Mouse (Mus musculus) adrenal gland, postnatal 25 days (tissue): ENCODE measurements at regions not wholly inside any gene's neighbourhood (a gene's known extent, or its start where the extent isn't known, plus 50 kb on each side); places are given as distances from the start of the nearest gene placed in this dataset.
A peak's percentile ranks its signal among the peaks of the same experiment; 100 is the strongest.

Experiments
- DNase-seq: peaks from one replicate; pipeline ENCODE4 v3.0.0; 2021; ENCODE audit warnings: mixed read lengths

DNA sequence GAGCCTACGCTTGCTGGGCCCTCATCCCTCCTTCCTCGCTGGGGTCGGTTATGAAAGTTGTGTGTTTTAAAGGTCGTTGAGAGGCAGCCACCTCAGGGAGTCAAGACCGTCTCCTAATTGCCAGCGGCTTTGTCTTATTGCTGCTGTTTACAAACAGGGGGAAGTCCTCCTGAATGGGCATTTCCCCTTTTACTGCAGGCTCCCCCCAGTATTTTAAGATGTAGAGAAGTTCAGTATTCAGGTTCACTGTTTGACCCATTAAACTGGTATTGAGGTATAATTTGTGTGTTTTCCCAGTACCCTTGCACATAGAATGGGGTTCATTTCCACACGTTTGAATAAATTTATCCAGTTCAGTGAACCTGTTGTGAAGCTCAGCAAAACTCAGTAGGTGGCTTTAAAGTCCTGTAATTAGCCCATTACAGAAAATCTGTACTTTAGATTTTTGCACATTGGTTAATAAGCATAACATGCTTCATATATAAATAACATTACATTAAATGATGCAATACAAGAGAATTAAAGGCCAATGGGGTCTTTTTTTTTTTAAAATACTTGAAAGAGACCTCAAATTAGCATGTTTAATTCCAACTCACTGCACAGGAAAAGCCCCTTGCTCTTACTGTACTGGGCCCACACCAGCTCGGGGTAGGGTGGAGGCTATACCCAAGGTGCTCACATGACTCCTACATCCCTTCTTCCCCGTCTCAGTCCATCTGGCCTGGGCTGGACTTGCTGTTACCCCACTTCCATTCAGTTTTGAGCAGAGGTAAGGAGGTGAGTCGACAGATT lies 63.7 kb downstream of the Nkx2-1 start:
- no peak for DNase-seq

GRCm38 (mm10) chr12:56470932-56471500 lies 65.7 kb downstream of the Nkx2-1 start:
- no peak for DNase-seq

DNA sequence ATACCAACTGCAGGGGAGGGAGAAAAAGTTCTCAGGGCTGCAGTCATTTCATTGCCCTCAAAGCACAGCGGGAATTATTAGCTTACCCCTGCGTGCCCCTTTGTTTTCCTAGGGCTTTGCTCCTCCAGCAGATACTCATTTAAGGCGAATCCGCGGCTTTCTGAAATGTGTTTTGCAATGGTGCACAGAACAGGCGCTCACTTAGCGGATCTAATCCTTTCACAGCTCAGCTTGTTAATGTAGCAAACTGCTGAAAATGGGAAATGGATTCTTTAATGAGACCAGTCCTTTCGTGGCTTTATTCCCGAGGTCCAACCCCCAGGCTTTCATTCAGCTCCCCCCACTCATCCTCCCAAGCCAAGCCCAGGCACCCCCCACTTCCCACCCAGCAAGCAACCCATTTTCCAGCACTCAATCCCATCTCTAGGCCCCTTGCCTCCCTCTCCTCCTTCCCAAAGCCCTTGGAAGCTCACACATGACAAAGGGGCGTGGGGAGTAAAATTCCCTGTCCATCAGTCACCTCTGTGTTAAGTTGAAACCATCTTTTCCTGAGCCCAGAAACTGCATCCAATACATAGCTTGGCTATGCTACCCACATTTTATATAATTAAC lies 77.1 kb downstream of the Nkx2-1 start:
- DNase-seq, result no peak

DNA sequence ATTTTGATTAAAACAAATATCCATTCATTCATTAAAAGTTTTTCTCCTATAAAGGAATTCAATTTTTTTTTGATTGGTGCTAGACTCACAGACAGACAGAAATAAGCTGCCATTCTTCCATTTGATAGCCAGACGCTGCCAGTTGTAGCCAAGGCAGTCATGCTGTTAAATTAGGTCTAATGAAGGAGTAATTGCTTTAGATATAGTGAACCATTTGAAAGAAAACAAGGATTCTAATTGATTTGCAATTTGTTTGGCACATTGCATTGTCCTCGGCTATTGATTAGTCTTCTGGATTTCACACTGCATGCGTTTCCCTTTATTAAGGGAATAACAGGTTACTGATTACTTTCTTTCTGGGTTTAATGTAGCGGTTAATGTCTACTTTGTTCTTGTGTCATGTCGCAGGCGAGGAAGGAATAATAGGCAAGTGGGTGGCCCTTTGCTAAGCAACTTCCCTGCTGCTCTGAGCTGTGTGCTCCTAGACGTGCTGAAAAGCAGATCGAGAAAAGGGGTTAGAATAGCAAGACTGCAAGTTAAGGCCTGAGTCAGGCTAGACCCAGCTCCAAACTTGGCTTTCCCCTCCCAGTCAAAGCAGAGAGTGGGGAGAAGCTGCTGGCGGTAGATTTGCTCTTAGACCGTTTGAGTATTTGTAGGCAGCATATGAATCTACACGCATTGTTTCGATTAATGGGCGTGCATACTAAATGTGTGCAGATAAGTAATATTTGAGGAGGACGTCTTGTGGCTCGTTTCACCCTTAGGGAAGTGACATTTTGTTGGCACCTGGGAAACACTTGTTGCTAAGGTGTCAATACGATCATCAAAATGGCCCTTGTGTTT lies 77.8 kb downstream of the Nkx2-1 start:
- no peak for DNase-seq

DNA sequence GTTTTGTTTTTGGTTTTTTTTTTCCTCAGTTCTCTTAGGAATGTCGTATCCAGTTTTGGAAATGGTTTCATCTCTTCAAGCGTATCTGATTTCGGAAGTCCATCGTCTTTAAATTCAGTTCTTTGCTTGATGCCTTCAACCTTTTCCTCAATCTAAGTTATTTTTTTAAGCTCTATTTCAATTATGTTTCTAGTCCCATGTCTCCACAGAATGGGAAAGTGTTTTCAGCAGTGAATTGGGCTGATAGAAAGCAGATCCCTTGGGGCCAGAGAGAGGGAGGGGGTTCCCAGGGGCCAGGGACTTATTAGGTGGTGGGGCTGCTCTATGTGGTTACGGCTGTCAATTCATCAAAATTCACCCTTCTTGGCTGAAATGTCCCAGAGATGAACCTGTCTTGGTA lies 78.8 kb downstream of the Nkx2-1 start:
- DNase-seq, result no peak

DNA sequence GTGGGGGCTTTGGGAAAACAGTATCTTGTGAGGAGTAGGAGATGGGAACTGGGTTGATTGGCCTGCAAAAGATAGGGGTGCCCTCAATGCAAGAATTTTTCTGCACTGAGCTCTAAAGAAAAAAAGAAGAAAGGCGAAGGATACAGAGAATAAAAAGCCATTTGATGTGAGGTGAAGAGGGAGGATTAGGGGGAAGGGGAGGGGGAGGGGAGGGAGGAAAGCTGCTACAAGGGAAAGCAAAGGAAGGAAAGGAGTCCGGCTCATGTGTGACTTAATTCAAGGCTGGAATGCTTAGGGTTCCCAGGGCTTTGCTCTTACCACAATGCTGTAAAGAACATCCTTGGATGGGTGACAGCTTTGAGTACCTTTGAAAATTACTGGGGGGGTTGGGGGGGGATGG lies 79.4 kb downstream of the Nkx2-1 start:
- DNase-seq, result no peak

- no peak for DNase-seq
Measured at GRCm38 (mm10) chr12:56450261-56450660, 86.4 kb downstream of the Nkx2-1 start.

DNA sequence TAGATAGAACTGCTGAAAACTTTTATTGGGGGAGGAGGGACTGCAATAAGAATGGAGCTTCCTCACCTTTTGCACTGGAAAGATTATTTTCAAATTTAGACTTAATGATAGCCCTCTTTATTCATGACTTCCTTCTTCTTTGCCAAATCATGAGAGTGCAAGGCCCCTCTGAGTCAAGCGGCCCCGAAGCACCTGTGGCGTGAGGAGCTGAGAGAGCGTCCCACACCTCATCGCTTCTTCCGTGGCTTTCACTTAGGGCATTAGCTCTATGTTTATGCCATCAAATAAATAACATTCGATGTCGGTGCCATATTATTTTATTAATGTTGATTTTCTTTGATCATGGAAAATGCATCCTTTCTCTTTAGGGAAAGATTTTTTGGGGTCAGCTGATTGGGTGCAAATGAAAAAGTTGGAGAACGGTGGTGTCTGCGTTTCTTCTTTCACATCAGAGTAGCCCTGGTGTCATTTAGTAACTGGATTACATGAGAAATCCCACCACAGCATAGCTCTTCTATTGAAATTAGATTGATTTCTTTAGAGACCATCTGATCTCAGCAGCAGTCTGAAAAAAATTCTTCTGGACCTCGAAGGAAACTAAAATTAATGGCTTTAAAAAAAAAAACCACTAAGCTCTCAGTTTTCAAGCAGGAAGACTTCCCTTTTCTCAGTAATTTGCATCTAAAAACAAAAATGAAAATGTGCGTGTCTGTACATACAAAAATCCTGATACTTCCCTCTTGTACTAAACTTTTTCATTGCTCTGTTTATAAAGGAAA lies 87.7 kb downstream of the Nkx2-1 start:
- no peak for DNase-seq

DNA sequence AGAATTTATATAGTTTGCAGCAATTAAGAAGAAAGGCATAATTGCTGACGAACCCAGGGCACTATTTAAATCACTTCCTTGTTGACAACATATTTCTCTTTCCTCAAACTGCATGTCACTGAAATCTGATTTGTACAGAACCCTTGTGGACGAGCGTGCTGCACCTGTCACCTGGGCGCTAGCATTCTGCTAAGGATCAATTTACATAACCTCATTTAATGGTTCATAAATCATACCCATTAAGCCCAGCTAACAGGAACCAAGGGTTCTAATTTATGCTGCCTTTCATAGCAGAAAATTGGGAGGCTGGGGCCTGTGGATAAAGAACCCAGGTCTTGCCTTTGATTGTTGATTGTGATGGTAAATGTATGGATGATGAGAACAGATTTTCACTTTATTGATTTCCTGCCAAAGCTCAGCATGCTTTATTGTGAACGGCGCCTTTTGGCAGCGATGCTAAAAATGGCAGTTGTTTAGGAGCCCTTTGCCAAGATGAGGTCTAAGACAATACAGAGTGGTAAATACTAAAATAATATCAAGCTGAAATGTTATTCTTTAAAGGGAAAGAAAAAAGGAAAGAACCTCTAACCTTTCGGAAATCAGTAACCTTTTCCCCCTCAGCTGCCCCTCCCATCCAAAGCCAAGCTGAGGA lies 95.4 kb downstream of the Nkx2-1 start:
- DNase-seq, result no peak

DNA sequence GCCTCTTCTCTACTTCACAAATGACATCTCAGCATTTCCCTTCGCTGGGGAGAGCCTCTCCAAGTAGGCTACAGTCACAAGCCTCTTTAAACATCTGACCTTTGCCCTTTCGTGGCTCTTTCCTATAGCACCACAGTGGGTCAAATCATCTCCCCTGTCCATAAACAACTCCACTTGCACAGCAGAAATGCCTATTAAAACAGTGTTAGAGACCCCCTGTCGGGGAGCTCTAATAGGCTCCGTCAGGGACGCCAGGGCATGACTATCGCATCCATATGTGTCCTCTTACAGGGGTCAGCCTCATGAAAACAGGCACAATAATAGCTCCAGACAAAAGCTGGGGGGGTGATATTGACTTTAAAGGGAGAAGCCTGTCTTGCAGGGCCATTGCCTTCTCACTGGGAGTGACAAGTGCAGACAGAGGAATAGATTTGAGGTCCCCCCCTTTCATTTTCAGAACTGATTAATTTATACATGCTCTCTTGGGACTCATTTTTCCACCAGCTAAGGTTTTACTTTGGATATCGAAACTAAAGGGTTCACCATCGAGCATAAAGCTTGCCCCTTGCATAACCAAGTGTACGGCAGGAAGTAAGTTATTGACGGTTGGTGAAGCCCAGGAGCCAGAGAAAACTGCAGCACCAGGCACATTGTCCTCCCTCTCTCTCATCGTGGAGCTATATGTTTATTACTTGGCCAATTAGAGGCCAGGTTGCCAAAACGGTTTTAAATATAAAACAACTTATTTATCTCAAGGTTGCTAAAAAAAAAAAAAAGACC lies 94.6 kb upstream of the Mbip start:
- no peak for DNase-seq

- no peak for DNase-seq
Measured at GRCm38 (mm10) chr12:56438384-56438783, 92.7 kb upstream of the Mbip start.

DNA sequence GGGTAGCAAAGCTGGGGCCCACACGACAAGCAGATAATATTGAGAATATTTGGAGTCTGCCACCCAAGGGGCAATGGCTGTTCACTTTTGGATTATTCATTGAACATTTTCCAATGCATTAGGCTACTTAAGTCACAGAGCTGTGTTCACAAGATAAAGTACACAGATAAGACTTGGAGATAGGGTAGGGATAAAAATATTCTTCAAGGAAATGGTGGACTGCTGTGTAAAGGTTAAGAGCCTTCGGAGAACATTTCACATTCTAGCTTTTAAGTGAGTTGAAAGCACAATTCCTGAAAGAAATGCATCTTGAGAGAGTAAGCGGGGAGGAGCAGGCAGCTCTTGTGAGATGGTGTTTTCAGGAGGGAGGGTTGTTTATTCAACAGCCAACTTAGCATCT lies 92.3 kb upstream of the Mbip start:
- DNase-seq, result no peak

- DNase-seq, result no peak
Measured at GRCm38 (mm10) chr12:56426681-56427246, 81.1 kb upstream of the Mbip start.

- DNase-seq, result no peak
Measured at GRCm38 (mm10) chr12:56416106-56416505, 70.4 kb upstream of the Mbip start.

GRCm38 (mm10) chr12:56414861-56415765 lies 69.4 kb upstream of the Mbip start:
- DNase-seq, result peak; percentile 70

- DNase-seq, result no peak
Measured at GRCm38 (mm10) chr12:56405658-56406057, 60.0 kb upstream of the Mbip start.

DNA sequence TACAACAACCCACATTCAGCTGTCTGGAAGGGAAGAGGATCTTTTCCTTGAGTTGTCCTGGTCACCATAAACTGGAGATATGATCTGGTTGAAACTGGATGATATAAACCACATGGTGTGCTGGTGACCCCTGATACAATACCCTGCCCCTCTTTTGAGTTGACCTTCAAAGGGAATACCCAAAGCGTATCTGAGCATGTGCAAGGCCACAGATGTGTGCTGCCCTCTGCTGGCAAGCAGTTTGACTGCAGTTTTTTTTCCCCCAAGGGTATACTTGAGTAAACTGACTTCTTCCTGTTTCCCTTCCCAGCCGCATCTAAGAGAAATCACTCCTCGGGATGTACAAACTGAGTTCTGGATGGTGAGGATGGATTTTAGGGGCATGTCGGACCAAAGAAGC lies 59.1 kb upstream of the Mbip start:
- DNase-seq, result peak; percentile 52

DNA sequence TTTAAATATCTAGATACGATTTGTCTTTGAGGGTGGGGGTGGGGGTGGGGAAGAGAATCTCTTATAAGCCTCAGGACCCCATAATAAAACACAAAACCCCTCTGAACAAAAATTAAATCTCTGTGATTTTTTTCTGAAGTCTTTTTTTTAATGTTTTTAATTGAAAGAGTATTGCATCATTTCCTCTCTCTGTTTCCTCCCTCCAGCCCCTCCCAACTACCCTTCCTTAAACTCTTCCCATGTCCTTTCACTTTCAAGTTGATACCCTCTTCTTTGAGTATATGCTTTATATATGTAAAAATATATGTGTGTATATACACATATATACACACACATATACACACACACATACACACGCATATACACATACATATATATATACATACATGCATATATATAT lies 58.6 kb upstream of the Mbip start:
- DNase-seq, result no peak

DNA sequence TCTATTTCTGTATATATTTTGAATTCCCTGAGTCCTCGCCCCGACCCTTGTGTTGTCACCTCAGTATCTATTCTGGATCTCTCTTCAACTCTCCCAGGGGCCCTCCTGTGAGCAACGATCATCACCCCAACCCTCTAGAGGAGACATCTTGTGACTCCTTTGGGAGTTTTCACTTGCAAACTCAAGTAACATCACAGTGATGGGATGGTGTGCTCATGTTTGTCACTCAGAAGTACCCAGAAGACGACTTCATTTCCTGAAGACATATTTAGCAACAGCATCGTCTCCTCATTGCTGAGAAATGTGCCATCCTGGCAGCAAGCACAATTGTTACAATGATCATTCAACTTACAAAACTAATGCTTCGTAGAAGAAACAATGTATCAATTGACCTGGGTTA lies 57.9 kb upstream of the Mbip start:
- no peak for DNase-seq
